Mouse (Mus musculus) testis, adult 2 months (tissue): Measurements from ENCODE around the gene Snrnp27.

Source experiments
- CTCF ChIP-seq: fragments of 200-500 bp; IDR thresholded peaks from 2 replicates; pipeline ENCODE4 v1.5.1; 2012; ENCODE audit warnings: low read depth, mild to moderate bottlenecking, inconsistent platforms, low read length, moderate library complexity; ENCODE audit not compliant: control insufficient read depth, insufficient read depth, insufficient replicate concordance
- POLR2A ChIP-seq: fragments of 200-500 bp; IDR thresholded peaks from 2 replicates; pipeline ENCODE4 v1.6.1; 2012; ENCODE audit warnings: low read depth, mild to moderate bottlenecking, inconsistent platforms, low read length, moderate library complexity; ENCODE audit not compliant: control insufficient read depth

GRCm38 (mm10) chr6:86627946-86628345 lies 56.4 kb downstream of the Snrnp27 start, which contains the start of gene Asprv1:
- TF ChIP-seq CTCF (no peak), POLR2A (no peak)
